In genomic region chr10:68396786-68397185, GRCm38 (mm10) we compare ENCODE assay signal across 18 mouse cellular contexts.
DNase-seq lines count a peak whose midpoint lies in the region; ATAC-seq and TF ChIP-seq lines count a peak whose summit lies in the region.
"Had no signal": no experiment of that assay in that cellular context is flagged by ENCODE, and none has a peak within 500 bp of the region (broad histone marks: within the 10 kb centered on the region; RNA-seq: fewer than 3 reads in every experiment).

No protein-coding gene starts in this region.

- peak overlapping the region; percentile 18; the same call in 1 of the 2 replicates for H3K27ac ChIP-seq in heart, embryonic 15.5 days
- no peak overlapping the region for H3K27ac ChIP-seq in heart, embryonic 10.5 days
- no peak overlapping the region for H3K27ac ChIP-seq in CH12.LX (ENCODE audit: insufficient read depth, low read depth)
- no peak overlapping the region for H3K27ac ChIP-seq in midbrain, embryonic 10.5 days (replicated peaks)
- H3K27ac ChIP-seq: embryonic facial prominence, embryonic 13.5 days; hindbrain, embryonic 12.5 days; midbrain, embryonic 12.5 days had no signal

- no peaks in the 10 kb centered on the region for H3K27me3 ChIP-seq in heart, embryonic 15.5 days
- no peaks in the 10 kb centered on the region for H3K27me3 ChIP-seq in heart, embryonic 10.5 days (ENCODE audit: insufficient read depth, poor library complexity, severe bottlenecking)
- no peaks in the 10 kb centered on the region for H3K27me3 ChIP-seq in CH12.LX (replicated peaks)
- H3K27me3 ChIP-seq in midbrain, embryonic 10.5 days (ENCODE audit: low read depth, poor library complexity, severe bottlenecking): no peaks in the 10 kb centered on the region
- H3K27me3 ChIP-seq: embryonic facial prominence, embryonic 13.5 days; hindbrain, embryonic 12.5 days; midbrain, embryonic 12.5 days had no signal

- H3K4me2 ChIP-seq in heart, embryonic 15.5 days: no peak overlapping the region
- peak overlapping the region; percentile 44; the same call in 1 of the 2 replicates for H3K4me2 ChIP-seq in CH12.LX (ENCODE audit: insufficient read depth, low read depth, poor library complexity, severe bottlenecking)
- H3K4me2 ChIP-seq: embryonic facial prominence, embryonic 13.5 days; hindbrain, embryonic 12.5 days; midbrain, embryonic 12.5 days had no signal

- no peaks in the 10 kb centered on the region for H3K4me1 ChIP-seq in heart, embryonic 15.5 days (replicated peaks)
- H3K4me1 ChIP-seq in heart, embryonic 10.5 days: no peaks in the 10 kb centered on the region
- H3K4me1 ChIP-seq in CH12.LX (ENCODE audit: control insufficient read depth in 1 of 2, insufficient read depth in 2 of 2): peaks cover 5 to 27% of the 10 kb centered on the region in 2 experiments
- no peaks in the 10 kb centered on the region for H3K4me1 ChIP-seq in midbrain, embryonic 10.5 days
- H3K4me1 ChIP-seq: hindbrain, embryonic 12.5 days; midbrain, embryonic 12.5 days had no signal

- H3K79me2 ChIP-seq in CH12.LX (replicated peaks; ENCODE audit: control insufficient read depth, extremely low read depth, insufficient read depth, poor library complexity, severe bottlenecking): no peaks in the 10 kb centered on the region

- TF ChIP-seq RAD21 in CH12.LX (IDR thresholded peaks at IDR 0.05; ENCODE audit: low read depth, low read length): no peak

- 51% methylated on average over 8 of the region's 8 CpGs for WGBS in heart, embryonic 15.5 days
- WGBS in heart, embryonic 10.5 days: 63% methylated on average over 8 of the region's 8 CpGs
- 88% methylated on average over 8 of the region's 8 CpGs for WGBS in midbrain, embryonic 10.5 days

- DNase-seq in heart, embryonic 10.5 days (ENCODE audit: low spot score): no peak
- no peak for DNase-seq in CH12.LX (ENCODE audit: extremely low read depth)
- peak; percentile 21 for DNase-seq in lung, postnatal 25 days (ENCODE audit: low spot score)
- DNase-seq in spleen, adult 18-20 months: no peak
- DNase-seq in midbrain, embryonic 10.5 days (ENCODE audit: low spot score): no peak
- DNase-seq: cerebellum, adult 9-10 months; gastrocnemius, postnatal 25 days; kidney, adult 18-20 months; kidney, postnatal 14 days; left cerebral cortex, postnatal 4 days; liver; right cerebral cortex, adult 18-20 months had no signal

- no peak for TF ChIP-seq POLR2A in CH12.LX (IDR thresholded peaks at IDR 0.05; ENCODE audit: low read depth, low read length)

- TF ChIP-seq CTCF in CH12.LX (conservative IDR thresholded peaks at IDR 0.05 in 1 of 2, IDR thresholded peaks at IDR 0.05 in 1 of 2; ENCODE audit: low read depth in 2 of 2, low read length in 2 of 2): no peak

- ATAC-seq in heart, embryonic 15.5 days (replicated peaks; ENCODE audit: insufficient number of reproducible peaks, insufficient read depth, low FRiP score, low read depth): no peak; the same call in 1 of the 2 replicates
- peak; percentile 66 to 67; a peak in 2 of 4 replicates for ATAC-seq in hematopoietic stem cell, adult 5-6 weeks (replicated peaks in 1 of 2; ENCODE audit: insufficient read depth in 1 of 2, low FRiP score in 2 of 2, low TSS enrichment in 1 of 2, low read depth in 1 of 2, poor library complexity in 2 of 2, severe bottlenecking in 2 of 2)
- ATAC-seq: forebrain, embryonic 16.5 days had no signal

- 0 out of 2 replicates have a peak, but pooled peaks cover 4% of the 10 kb centered on the region for H3K9me3 ChIP-seq in heart, embryonic 15.5 days (replicated peaks)
- H3K9me3 ChIP-seq in heart, embryonic 10.5 days: no peaks in the 10 kb centered on the region
- peaks cover 11% of the 10 kb centered on the region for H3K9me3 ChIP-seq in CH12.LX (replicated peaks; ENCODE audit: low read length)
- H3K9me3 ChIP-seq in midbrain, embryonic 10.5 days (replicated peaks): 0 out of 2 replicates have a peak, but pooled peaks cover 5% of the 10 kb centered on the region
- H3K9me3 ChIP-seq: embryonic facial prominence, embryonic 13.5 days; hindbrain, embryonic 12.5 days had no signal

- TF ChIP-seq EP300 in CH12.LX (IDR thresholded peaks at IDR 0.05; ENCODE audit: low read length): no peak

- H3K9ac ChIP-seq in heart, embryonic 15.5 days: no peak overlapping the region
- no peak overlapping the region for H3K9ac ChIP-seq in CH12.LX (ENCODE audit: insufficient read depth, low read depth)
- H3K9ac ChIP-seq: embryonic facial prominence, embryonic 13.5 days; hindbrain, embryonic 12.5 days; midbrain, embryonic 12.5 days had no signal

- dilution Hi-C loops in CH12.LX (cut with MboI; ENCODE audit: extremely low pct_ligation_motif_present, extremely low pct_unique_long_range_greater_than_20kb, low sequenced_read_pairs): no loop called here

- in situ Hi-C loops in CH12.LX (cut with MboI; ENCODE audit: low pct_ligation_motif_present, low pct_unique_long_range_greater_than_20kb, low sequenced_read_pairs): no loop called here

- no peak overlapping the region for H3K4me3 ChIP-seq in heart, embryonic 15.5 days
- no peak overlapping the region for H3K4me3 ChIP-seq in heart, embryonic 10.5 days
- no peak overlapping the region for H3K4me3 ChIP-seq in CH12.LX (replicated peaks in 1 of 3; ENCODE audit: low read depth in 2 of 3, low read length in 2 of 3, poor library complexity in 1 of 3)
- H3K4me3 ChIP-seq in midbrain, embryonic 10.5 days: no peak overlapping the region
- H3K4me3 ChIP-seq: embryonic facial prominence, embryonic 13.5 days; hindbrain, embryonic 12.5 days; midbrain, embryonic 12.5 days had no signal

- H3K36me3 ChIP-seq in heart, embryonic 15.5 days: no peaks in the 10 kb centered on the region
- H3K36me3 ChIP-seq in heart, embryonic 10.5 days: no peaks in the 10 kb centered on the region
- H3K36me3 ChIP-seq in CH12.LX (replicated peaks in 1 of 2; ENCODE audit: control insufficient read depth in 1 of 2, insufficient read depth in 1 of 2, low read length in 1 of 2): no peaks in the 10 kb centered on the region
- H3K36me3 ChIP-seq in midbrain, embryonic 10.5 days: no peaks in the 10 kb centered on the region
- H3K36me3 ChIP-seq: embryonic facial prominence, embryonic 13.5 days; hindbrain, embryonic 12.5 days; midbrain, embryonic 12.5 days had no signal

TF ChIP-seq in CH12.LX, 34 proteins besides CTCF, POLR2A, EP300 and RAD21:
- TF ChIP-seq TCF12 (IDR thresholded peaks at IDR 0.05; ENCODE audit: low read depth, low read length): no peak
- no peak for TF ChIP-seq RCOR1 (conservative IDR thresholded peaks at IDR 0.05; ENCODE audit: low read depth, low read length)
- no peak for TF ChIP-seq ZNF384 (IDR thresholded peaks at IDR 0.05; ENCODE audit: low read depth, low read length)
- no peak for TF ChIP-seq SIN3A (IDR thresholded peaks at IDR 0.05; ENCODE audit: low read length)
- no peak for TF ChIP-seq NRF1 (IDR thresholded peaks at IDR 0.05; ENCODE audit: low read depth, low read length)
- TF ChIP-seq MAX (IDR thresholded peaks at IDR 0.05; ENCODE audit: low read length): no peak
- no peak for TF ChIP-seq PAX5 (IDR thresholded peaks at IDR 0.05; ENCODE audit: low read length)
- no peak for TF ChIP-seq SMC3 (IDR thresholded peaks at IDR 0.05; ENCODE audit: low read depth, low read length)
- no peak for TF ChIP-seq ETS1 (conservative IDR thresholded peaks at IDR 0.05; ENCODE audit: low read depth, low read length)
- no peak for TF ChIP-seq MEF2A (IDR thresholded peaks at IDR 0.05; ENCODE audit: borderline replicate concordance, low read depth, low read length)
- no peak for TF ChIP-seq KAT2A (IDR thresholded peaks at IDR 0.05; ENCODE audit: insufficient replicate concordance, low read length)
- TF ChIP-seq ELF1 (IDR thresholded peaks at IDR 0.05; ENCODE audit: low read depth, low read length): no peak
- no peak for TF ChIP-seq CHD2 (IDR thresholded peaks at IDR 0.05; ENCODE audit: low read length)
- TF ChIP-seq POLR2AphosphoS2 (IDR thresholded peaks at IDR 0.05; ENCODE audit: low read depth, low read length): no peak
- TF ChIP-seq UBTF (IDR thresholded peaks at IDR 0.05; ENCODE audit: low read depth, low read length): no peak
- TF ChIP-seq ZC3H11A (IDR thresholded peaks at IDR 0.05; ENCODE audit: low read depth, low read length): no peak
- TF ChIP-seq E2F4 (IDR thresholded peaks at IDR 0.05; ENCODE audit: insufficient replicate concordance, low read depth, low read length): no peak
- no peak for TF ChIP-seq JUND (conservative IDR thresholded peaks at IDR 0.05; ENCODE audit: low read depth, low read length)
- no peak for TF ChIP-seq HCFC1 (IDR thresholded peaks at IDR 0.05; ENCODE audit: low read depth, low read length)
